Mouse (Mus musculus) forebrain, embryonic 15.5 days (tissue): ENCODE results near the gene Map1lc3a. TPM values are rescaled to one million over a fixed set of nuclear protein-coding genes. Genes with fewer than 3 reads are reported as not detected.
A peak's percentile ranks its signal among the peaks of the same experiment; 100 is the strongest.

Source experiments
- ATAC-seq: fragments of 200-750 bp; cut with Nextera tagmentation; replicated peaks from 2 replicates; pipeline ENCODE4 v1.8.0; 2017; ENCODE audit warnings: mild to moderate bottlenecking, moderate TSS enrichment, moderate library complexity
- H3K27ac ChIP-seq: fragments of 300-500 bp; sonication (generic); replicated peaks from 2 replicates; pipeline ENCODE4 v1.5.1; 2015; ENCODE audit warnings: mild to moderate bottlenecking, inconsistent platforms
- H3K27me3 ChIP-seq: fragments of 300-500 bp; sonication (generic); 2 replicates; pipeline ENCODE4 v1.6.1; 2015; ENCODE audit warnings: inconsistent platforms
- H3K36me3 ChIP-seq: fragments of 300-500 bp; sonication (generic); 2 replicates; pipeline ENCODE4 v1.6.1; 2015; ENCODE audit warnings: mild to moderate bottlenecking, inconsistent platforms
- H3K4me1 ChIP-seq: fragments of 300-500 bp; sonication (generic); 2 replicates; pipeline ENCODE4 v1.6.1; 2015; ENCODE audit warnings: inconsistent platforms
- H3K4me2 ChIP-seq: fragments of 300-500 bp; sonication (generic); replicated peaks from 2 replicates; pipeline ENCODE4 v1.6.1; 2015; ENCODE audit warnings: mild to moderate bottlenecking, inconsistent platforms
- H3K4me3 ChIP-seq: fragments of 300-500 bp; sonication (generic); 2 replicates; pipeline ENCODE4 v1.5.1; 2015; ENCODE audit warnings: mild to moderate bottlenecking, inconsistent platforms
- H3K9ac ChIP-seq: fragments of 300-500 bp; sonication (generic); replicated peaks from 2 replicates; pipeline ENCODE4 v1.6.1; 2015; ENCODE audit warnings: mild to moderate bottlenecking, inconsistent platforms
- H3K9me3 ChIP-seq: fragments of 300-500 bp; sonication (generic); 2 replicates; pipeline ENCODE4 v1.6.1; 2016; ENCODE audit warnings: inconsistent platforms
- WGBS: fragments of 180-500 bp; shearing (Covaris S2); methylation state at CpG from one replicate; pipeline ENCODE4 v1.1.7; 2015; ENCODE audit warnings: mixed read lengths; 5-methylcytosine and 5-hydroxymethylcytosine counted together
- polyA plus RNA-seq: library from polyadenylated mRNA; unstranded; fragments of >200 nt; fragmentation: Nextera tagmentation; extraction: Ambion mirVana; gene quantifications from 2 replicates; pipeline ENCODE4 v1.2.1, GENCODE M21; 2015

Map1lc3a gene
- polyA plus RNA-seq, 1 experiment from 2014 or later, result 365 TPM

GRCm38 (mm10) chr2:155271957-155272356 is 4.1 kb upstream of the Map1lc3a start:
- H3K4me3 ChIP-seq, result no peak overlapping the region

GRCm38 (mm10) chr2:155272396-155273170 is 3.5 kb upstream of the Map1lc3a start:
- no peak overlapping the region for H3K4me2 ChIP-seq
- H3K9ac ChIP-seq, result no peak overlapping the region
- H3K4me3 ChIP-seq, result no peak overlapping the region
- no peak for ATAC-seq
- H3K27me3 ChIP-seq, result no peaks in the 10 kb centered on the region
- H3K4me1 ChIP-seq, result peaks cover 9% of the 10 kb centered on the region
- 78% methylated on average over 10 of the region's 10 CpGs for WGBS
- no peaks in the 10 kb centered on the region for H3K9me3 ChIP-seq
- no peak overlapping the region for H3K27ac ChIP-seq
- no peaks in the 10 kb centered on the region for H3K36me3 ChIP-seq

More at GRCm38 (mm10) chr2:155271957-155272356, 4.1 kb upstream of the Map1lc3a start:
- Histone ChIP-seq H3K36me3 (no peaks in the 10 kb centered on the region), H3K4me1 (peaks cover 4% of the 10 kb centered on the region; the same call in 1 of the 2 replicates), H3K9me3 (no peaks in the 10 kb centered on the region), H3K9ac (no peak overlapping the region), H3K4me2 (no peak overlapping the region), H3K27me3 (no peaks in the 10 kb centered on the region), H3K27ac (no peak overlapping the region)
- ATAC-seq, result no peak
- 83% methylated on average over 6 of the region's 6 CpGs for WGBS

- no peak for ATAC-seq
- H3K4me1 ChIP-seq, result peaks cover 14% of the 10 kb centered on the region
- H3K27ac ChIP-seq, result no peak overlapping the region
- no peak overlapping the region for H3K9ac ChIP-seq
- H3K36me3 ChIP-seq, result 0 out of 2 replicates have a peak, but pooled peaks cover 7% of the 10 kb centered on the region
- no peak overlapping the region for H3K4me3 ChIP-seq
- no peak overlapping the region for H3K4me2 ChIP-seq
- H3K9me3 ChIP-seq, result no peaks in the 10 kb centered on the region
- no peaks in the 10 kb centered on the region for H3K27me3 ChIP-seq
- 90% methylated on average over 8 of the region's 8 CpGs for WGBS
These were observed 2.5 kb upstream of the Map1lc3a start for GRCm38 (mm10) chr2:155273603-155274002.

- Histone ChIP-seq H3K36me3 (peaks cover 13% of the 10 kb centered on the region; the same call in 1 of the 2 replicates), H3K27ac (peak overlapping the region; percentile 87), H3K4me2 (peak overlapping the region; percentile 59), H3K4me3 (peak overlapping the region; percentile 93), H3K9ac (peak overlapping the region; percentile 84), H3K4me1 (peaks cover 14% of the 10 kb centered on the region), H3K9me3 (no peaks in the 10 kb centered on the region), H3K27me3 (no peaks in the 10 kb centered on the region)
- WGBS, result 2% methylated on average over 46 of the region's 49 CpGs
- peak; percentile 79 for ATAC-seq
These were observed 601 bp downstream of the Map1lc3a start for GRCm38 (mm10) chr2:155276621-155277175.

GRCm38 (mm10) chr2:155277721-155278120 is 1.6 kb downstream of the Map1lc3a start:
- Histone ChIP-seq H3K9ac (no peak overlapping the region), H3K4me1 (peaks cover 14% of the 10 kb centered on the region), H3K4me3 (peak overlapping the region; percentile 93), H3K27me3 (no peaks in the 10 kb centered on the region), H3K4me2 (peak overlapping the region; percentile 59), H3K27ac (no peak overlapping the region), H3K36me3 (peaks cover 13% of the 10 kb centered on the region; the same call in 1 of the 2 replicates), H3K9me3 (no peaks in the 10 kb centered on the region)
- ATAC-seq, result no peak
- WGBS, result 63% methylated on average over 2 of the region's 2 CpGs

- no peak overlapping the region for H3K4me3 ChIP-seq
- H3K27me3 ChIP-seq, result no peaks in the 10 kb centered on the region
- WGBS, result 90% methylated on average over 7 of the region's 7 CpGs
These were observed 2.3 kb downstream of the Map1lc3a start for GRCm38 (mm10) chr2:155278361-155278760.

GRCm38 (mm10) chr2:155279163-155279562 is 3.1 kb downstream of the Map1lc3a start:
- no peak overlapping the region for H3K4me2 ChIP-seq
- no peaks in the 10 kb centered on the region for H3K9me3 ChIP-seq
- H3K4me3 ChIP-seq, result no peak overlapping the region
- H3K36me3 ChIP-seq, result peaks cover 13% of the 10 kb centered on the region
- H3K9ac ChIP-seq, result no peak overlapping the region
- H3K27ac ChIP-seq, result no peak overlapping the region
- H3K4me1 ChIP-seq, result peaks cover 14% of the 10 kb centered on the region
- H3K27me3 ChIP-seq, result no peaks in the 10 kb centered on the region
- 90% methylated on average over 4 of the region's 4 CpGs for WGBS
- no peak for ATAC-seq

More at GRCm38 (mm10) chr2:155278361-155278760, 2.3 kb downstream of the Map1lc3a start:
- H3K9ac ChIP-seq, result no peak overlapping the region
- H3K36me3 ChIP-seq, result peaks cover 13% of the 10 kb centered on the region; the same call in 1 of the 2 replicates
- H3K9me3 ChIP-seq, result no peaks in the 10 kb centered on the region
- H3K4me2 ChIP-seq, result no peak overlapping the region
- ATAC-seq, result no peak
- H3K4me1 ChIP-seq, result peaks cover 14% of the 10 kb centered on the region
- H3K27ac ChIP-seq, result no peak overlapping the region

GRCm38 (mm10) chr2:155280116-155280515 is 4.0 kb downstream of the Map1lc3a start:
- Histone ChIP-seq H3K27ac (no peak overlapping the region), H3K4me3 (no peak overlapping the region), H3K4me1 (peaks cover 14% of the 10 kb centered on the region), H3K36me3 (peaks cover 13% of the 10 kb centered on the region), H3K27me3 (no peaks in the 10 kb centered on the region), H3K9ac (no peak overlapping the region), H3K4me2 (no peak overlapping the region), H3K9me3 (no peaks in the 10 kb centered on the region)
- no peak for ATAC-seq
- 78% methylated on average over 2 of the region's 2 CpGs for WGBS

GRCm38 (mm10) chr2:155283793-155284192 is 7.7 kb downstream of the Map1lc3a start:
- H3K36me3 ChIP-seq, result peaks cover 6% of the 10 kb centered on the region
- 90% methylated on average over 4 of the region's 4 CpGs for WGBS

GRCm38 (mm10) chr2:155284647-155285046 is 8.6 kb downstream of the Map1lc3a start:
- H3K9me3 ChIP-seq, result no peaks in the 10 kb centered on the region
- peaks cover 4% of the 10 kb centered on the region for H3K36me3 ChIP-seq
- no peak overlapping the region for H3K27ac ChIP-seq
- no peak for ATAC-seq
- H3K27me3 ChIP-seq, result no peaks in the 10 kb centered on the region
- H3K9ac ChIP-seq, result no peak overlapping the region
- no peaks in the 10 kb centered on the region for H3K4me1 ChIP-seq
- WGBS, result 92% methylated on average over 7 of the region's 7 CpGs
- H3K4me2 ChIP-seq, result no peak overlapping the region
- H3K4me3 ChIP-seq, result no peak overlapping the region

More at GRCm38 (mm10) chr2:155283793-155284192, 7.7 kb downstream of the Map1lc3a start:
- Histone ChIP-seq H3K27me3 (no peaks in the 10 kb centered on the region), H3K9ac (no peak overlapping the region), H3K4me1 (no peaks in the 10 kb centered on the region), H3K4me3 (no peak overlapping the region), H3K27ac (no peak overlapping the region), H3K9me3 (no peaks in the 10 kb centered on the region), H3K4me2 (no peak overlapping the region)
- no peak for ATAC-seq

- WGBS, result 75% methylated on average over 6 of the region's 6 CpGs
- Histone ChIP-seq H3K9ac (no peak overlapping the region), H3K36me3 (peaks cover 15% of the 10 kb centered on the region), H3K4me2 (no peak overlapping the region), H3K27ac (no peak overlapping the region), H3K9me3 (no peaks in the 10 kb centered on the region), H3K4me1 (no peaks in the 10 kb centered on the region), H3K27me3 (no peaks in the 10 kb centered on the region), H3K4me3 (no peak overlapping the region)
- no peak for ATAC-seq
These were observed 9.6 kb downstream of the Map1lc3a start for GRCm38 (mm10) chr2:155285744-155286143.

GRCm38 (mm10) chr2:155287456-155288250 is 11.6 kb downstream of the Map1lc3a start:
- H3K4me1 ChIP-seq, result no peaks in the 10 kb centered on the region
- H3K27me3 ChIP-seq, result no peaks in the 10 kb centered on the region
- no peak overlapping the region for H3K27ac ChIP-seq
- H3K9ac ChIP-seq, result no peak overlapping the region
- no peak overlapping the region for H3K4me3 ChIP-seq
- no peak for ATAC-seq
- no peak overlapping the region for H3K4me2 ChIP-seq
- H3K36me3 ChIP-seq, result peaks cover 34% of the 10 kb centered on the region
- H3K9me3 ChIP-seq, result no peaks in the 10 kb centered on the region
- WGBS, result 88% methylated on average over 4 of the region's 4 CpGs
